Mouse (Mus musculus): ENCODE measurements around the gene Gm10130. TPM values are rescaled to one million over a fixed set of nuclear protein-coding genes. Genes with fewer than 3 reads are reported as not detected.

Gm10130 gene
- 5.0 to 10.0 TPM (median 7.5 TPM) in 4 replicates for total RNA-seq (2023; ENCODE audit: inconsistent age)

GRCm38 (mm10) chr2:150323402-150323801 lies at the start of gene Gm10130:
Gm10130 (plus strand) TSS chr2:150323702.

GRCm38 (mm10) chr2:150362113-150362877 lies 38.8 kb downstream of the Gm10130 start, which contains the start of gene 3300002I08Rik:
3300002I08Rik (minus strand) TSS chr2:150362765.

Other genes with a start within 250 kb of the Gm10130 start
- 10.4 to 13.3 TPM (median 11.1 TPM) in 4 replicates for gene Zfp120, start 187.0 kb upstream of the Gm10130 start, total RNA-seq (2023; ENCODE audit: inconsistent age)
- gene Gm10770, start 144.0 kb upstream of the Gm10130 start, total RNA-seq (2023; ENCODE audit: inconsistent age) = not detected in 4 replicates
- 0.45 to 1.2 TPM (median 0.48 TPM) in 3 of 4 replicates, not detected in the other for gene Gm14139, start 141.9 kb upstream of the Gm10130 start, total RNA-seq (2023; ENCODE audit: inconsistent age)
- 3.7 to 5.9 TPM (median 4.2 TPM) in 4 replicates for gene Zfp937, start 105.6 kb upstream of the Gm10130 start, total RNA-seq (2023; ENCODE audit: inconsistent age)
- 10.6 to 16.2 TPM (median 13.1 TPM) in 4 replicates for gene Gm21994, start 68.1 kb upstream of the Gm10130 start, total RNA-seq (2023; ENCODE audit: inconsistent age)
- 0.35 to 0.77 TPM (median 0.42 TPM) in 3 of 4 replicates, not detected in the other for gene Gm14124, start 66.2 kb upstream of the Gm10130 start, total RNA-seq (2023; ENCODE audit: inconsistent age)
- gene 3300002I08Rik, start 39.1 kb downstream of the Gm10130 start, total RNA-seq (2023; ENCODE audit: inconsistent age) = 4.8 to 6.1 TPM (median 5.6 TPM) in 4 replicates
- gene Zfp442, start 127.8 kb downstream of the Gm10130 start, total RNA-seq (2023; ENCODE audit: inconsistent age) = 2.9 to 4.1 TPM (median 3.8 TPM) in 4 replicates
- gene Zfp345, start 161.4 kb downstream of the Gm10130 start, total RNA-seq (2023; ENCODE audit: inconsistent age) = 1.2 to 1.6 TPM (median 1.4 TPM) in 4 replicates
- gene Cst7, start 246.7 kb downstream of the Gm10130 start, total RNA-seq (2023; ENCODE audit: inconsistent age) = not detected in 4 replicates